11 mouse cellular contexts compared by ENCODE assay signal in the genomic region with DNA sequence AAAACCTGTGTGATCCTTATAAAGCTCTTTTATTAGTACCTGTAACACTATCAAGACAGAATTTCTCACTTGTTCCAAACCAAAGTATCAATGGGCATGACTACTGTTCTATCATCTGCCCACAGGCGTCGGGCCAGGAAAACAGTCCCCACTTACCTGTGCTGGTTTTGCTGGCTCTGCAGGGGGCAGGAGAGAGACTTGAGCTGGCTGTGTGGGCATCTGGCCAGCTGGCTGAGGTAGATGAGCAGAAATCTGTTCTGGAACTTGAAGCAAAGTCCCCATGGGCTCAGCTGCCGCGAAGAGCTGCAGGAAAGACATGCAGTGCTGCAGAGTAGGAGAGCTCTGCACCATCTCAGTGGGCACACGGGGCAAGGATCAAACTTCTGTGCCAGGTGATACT. TPM values are rescaled to one million over a fixed set of nuclear protein-coding genes. Genes with fewer than 3 reads are reported as not detected.
DNase-seq lines count a peak whose midpoint lies in the region; ATAC-seq and TF ChIP-seq lines count a peak whose summit lies in the region.
"Had no signal": no experiment of that assay in that cellular context is flagged by ENCODE, and none has a peak within 500 bp of the region (broad histone marks: within the 10 kb centered on the region; RNA-seq: fewer than 3 reads in every experiment).

No protein-coding gene starts in this region.

- H3K27me3 ChIP-seq in small intestine, adult 2 months (ENCODE audit: control insufficient read depth, insufficient read depth, low read length) = no peaks in the 10 kb centered on the region
- H3K27me3 ChIP-seq: embryonic facial prominence, embryonic 12.5 days had no signal

- peak; percentile 47; the same call in 1 of the 2 replicates for TF ChIP-seq CTCF in small intestine, adult 2 months (IDR thresholded peaks at IDR 0.05; ENCODE audit: extremely low read depth, insufficient read length, insufficient replicate concordance, low read depth, low read length)

- peak; percentile 17 for DNase-seq in adrenal gland, adult 2 months
- DNase-seq in adrenal gland, postnatal 4 days (ENCODE audit: low spot score in 2 of 2) = no peak
- peak; percentile 13 for DNase-seq in ovary, postnatal 14 days (ENCODE audit: low spot score)
- DNase-seq in ovary, postnatal 10 days (ENCODE audit: low spot score) = no peak
- peak; percentile 51 to 59 for DNase-seq in heart, postnatal 14 days
- DNase-seq in urinary bladder, adult 18-20 months (ENCODE audit: low spot score in 2 of 2) = no peak

- TF ChIP-seq POLR2A in small intestine, adult 2 months (IDR thresholded peaks at IDR 0.05; ENCODE audit: low read depth, low read length) = no peak

- no peak overlapping the region for H3K4me3 ChIP-seq in small intestine, adult 2 months (ENCODE audit: low read depth, low read length)
- H3K4me3 ChIP-seq: embryonic facial prominence, embryonic 12.5 days had no signal

- 32% methylated on average over 5 of the region's 5 CpGs for WGBS in small intestine, adult 2 months

- intact Hi-C loops in heart, postnatal 14 days (cut with DNase I) = no loop called here

- H3K36me3 ChIP-seq in small intestine, adult 2 months (ENCODE audit: control insufficient read depth, insufficient read depth, low read length) = peaks cover 35% of the 10 kb centered on the region

- no peak for ATAC-seq in megakaryocyte progenitor cell, adult 5-6 weeks (replicated peaks; ENCODE audit: poor library complexity)

- peak overlapping the region; percentile 65; the same call in 1 of the 2 replicates for H3K27ac ChIP-seq in small intestine, adult 2 months (ENCODE audit: insufficient read depth, low read depth, low read length)
- H3K27ac ChIP-seq: embryonic facial prominence, embryonic 12.5 days; liver, embryonic 14.5 days had no signal

- peaks cover 20% of the 10 kb centered on the region for H3K4me1 ChIP-seq in small intestine, adult 2 months (ENCODE audit: control insufficient read depth, insufficient read depth, insufficient read length, low read length)
- H3K4me1 ChIP-seq: embryonic facial prominence, embryonic 12.5 days had no signal

RNA-seq across cellular contexts. Expression of a gene that starts 37.9 kb away (rescaled TPM):
- not detected for total RNA-seq in adrenal gland, adult 2 months (2021)
- 0.06 TPM in 1 of 2 replicates, not detected in the other for polyA plus RNA-seq in adrenal gland, adult 2 months (2012; rRNA removed)
- total RNA-seq in adrenal gland, postnatal 4 days (2021) = 1 to 10 TPM in 1 of 2 experiments, not detected in 1; 2.1 TPM
- total RNA-seq in heart, postnatal 14 days (2021) = not detected
- polyA plus RNA-seq in small intestine, adult 2 months (2012; rRNA removed) = 0.09 and 0.36 TPM in 2 replicates
- not detected in 2 replicates for total RNA-seq in megakaryocyte progenitor cell, adult 5-6 weeks (2015)
- not detected in 2 replicates for total RNA-seq in megakaryocyte progenitor cell, adult 5-6 weeks (2017)
- polyA plus RNA-seq: embryonic facial prominence, embryonic 12.5 days; hindbrain, embryonic 11.5 days had no signal

Comparison
In these comparisons a context has a peak if more than half of its experiments do, and no peak if none do; other contexts are left out.
1. DNase-seq: peak in adrenal gland, adult 2 months (single experiment), ovary, postnatal 14 days (single experiment) and heart, postnatal 14 days (2 of 2); none in adrenal gland, postnatal 4 days (0 of 2), ovary, postnatal 10 days (single experiment) and urinary bladder, adult 18-20 months (0 of 2).